Mouse (Mus musculus) lung, postnatal 36 days (tissue): ENCODE measurements around the gene Foxi3.

Experiments
- DNase-seq: peaks from one replicate; pipeline ENCODE4 v3.0.0; 2022; ENCODE audit warnings: mixed read lengths

Gene Foxi3

GRCm38 (mm10) chr6:70956285-70956912, at the start of gene Foxi3:
Gene Foxi3 (plus strand): TSS chr6:70956531.
- DNase-seq, result peak; percentile 53

- DNase-seq, result no peak
Observed at GRCm38 (mm10) chr6:70909572-70909971, 46.8 kb upstream of the Foxi3 start.

GRCm38 (mm10) chr6:70910285-70910684, 46.0 kb upstream of the Foxi3 start:
- DNase-seq, result no peak

GRCm38 (mm10) chr6:70911668-70912395, 44.5 kb upstream of the Foxi3 start:
- no peak for DNase-seq

- no peak for DNase-seq
Observed at GRCm38 (mm10) chr6:70912396-70912765, 44.0 kb upstream of the Foxi3 start.

- DNase-seq, result no peak
Observed at GRCm38 (mm10) chr6:70918827-70919226, 37.5 kb upstream of the Foxi3 start, which contains the start of gene Tex37. Gene Tex37 (minus strand): TSS chr6:70918927.

GRCm38 (mm10) chr6:70921274-70922074, 34.9 kb upstream of the Foxi3 start:
- peak; percentile 42 for DNase-seq

- DNase-seq, result no peak
Observed at GRCm38 (mm10) chr6:70931801-70932200, 24.5 kb upstream of the Foxi3 start.

- no peak for DNase-seq
Observed at GRCm38 (mm10) chr6:70953274-70953673, 3.1 kb upstream of the Foxi3 start.

- DNase-seq, result peak; percentile 42
Observed at GRCm38 (mm10) chr6:70954040-70954439, 2.3 kb upstream of the Foxi3 start.

GRCm38 (mm10) chr6:70955291-70955800, 985 bp upstream of the Foxi3 start:
- no peak for DNase-seq

- no peak for DNase-seq
Observed at GRCm38 (mm10) chr6:70955841-70956240, 490 bp upstream of the Foxi3 start.

GRCm38 (mm10) chr6:70956936-70957335, 605 bp downstream of the Foxi3 start:
- no peak for DNase-seq

GRCm38 (mm10) chr6:70957341-70957940, 1.1 kb downstream of the Foxi3 start:
- no peak for DNase-seq

GRCm38 (mm10) chr6:70964116-70964830, 7.9 kb downstream of the Foxi3 start:
- no peak for DNase-seq

GRCm38 (mm10) chr6:70965694-70966093, 9.4 kb downstream of the Foxi3 start:
- DNase-seq, result no peak

- DNase-seq, result no peak
Observed at GRCm38 (mm10) chr6:70967422-70967821, 11.1 kb downstream of the Foxi3 start.

GRCm38 (mm10) chr6:70968291-70968690, 12.0 kb downstream of the Foxi3 start:
- DNase-seq, result no peak

- no peak for DNase-seq
Observed at GRCm38 (mm10) chr6:70973066-70973465, 16.7 kb downstream of the Foxi3 start.

- DNase-seq, result no peak
Observed at GRCm38 (mm10) chr6:70981036-70981435, 24.7 kb downstream of the Foxi3 start.

- DNase-seq, result peak; percentile 1
Observed at GRCm38 (mm10) chr6:70982416-70982815, 26.1 kb downstream of the Foxi3 start.

- DNase-seq, result no peak
Observed at GRCm38 (mm10) chr6:70986683-70987082, 30.4 kb downstream of the Foxi3 start.
